Mouse (Mus musculus) embryo, embryonic 11.5 days (tissue): ENCODE data around the gene Anp32a.

Experiments used
- DNase-seq: peaks from one replicate; pipeline ENCODE4 v3.0.0-alpha.2; 2012; ENCODE audit warnings: low read depth, low spot score

Gene Anp32a

DNA sequence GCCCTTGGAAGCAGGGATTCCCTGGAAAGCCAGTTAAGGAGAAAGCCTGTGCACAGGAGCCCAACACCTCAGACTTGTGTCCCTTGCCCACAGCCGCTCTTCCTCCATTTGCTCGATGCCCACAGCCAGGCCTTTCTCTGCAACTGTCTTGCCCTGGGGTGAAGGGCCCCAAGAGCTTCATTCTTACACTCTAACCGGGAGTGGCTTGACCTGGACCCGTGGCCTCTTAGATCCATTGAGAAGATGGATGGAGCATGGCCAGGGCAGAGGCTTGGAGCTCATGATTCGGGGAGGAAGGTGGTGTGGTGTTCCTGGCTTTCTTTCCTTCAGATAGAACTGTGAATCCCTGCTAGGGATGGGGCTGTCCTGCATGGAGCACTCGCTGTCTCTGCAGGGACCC lies 28.1 kb downstream of the Anp32a start:
- DNase-seq, result no peak

DNA sequence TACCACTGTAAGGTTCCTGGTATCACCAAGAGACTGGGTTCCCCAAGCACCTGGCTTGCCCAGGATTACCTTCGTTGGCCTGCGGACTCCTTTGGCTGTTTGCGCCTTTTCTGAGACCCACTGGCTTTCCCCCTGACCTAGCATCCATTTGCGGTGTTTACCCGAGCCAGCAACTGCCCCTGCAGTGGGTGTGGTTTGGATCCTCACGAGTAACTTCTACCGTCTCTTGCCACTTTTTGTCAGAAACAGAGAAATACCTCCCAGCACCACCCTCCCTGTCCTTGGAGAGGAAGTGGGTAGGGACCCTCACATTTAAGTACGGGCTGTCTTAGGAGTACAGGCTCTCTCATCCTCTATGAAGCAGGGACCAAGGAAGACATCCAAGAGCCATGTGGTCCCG lies 29.1 kb downstream of the Anp32a start:
- DNase-seq, result no peak

GRCm38 (mm10) chr9:62370648-62371280 lies 29.7 kb downstream of the Anp32a start:
- DNase-seq, result no peak

GRCm38 (mm10) chr9:62371745-62372555 lies 30.9 kb downstream of the Anp32a start:
- no peak for DNase-seq

DNA sequence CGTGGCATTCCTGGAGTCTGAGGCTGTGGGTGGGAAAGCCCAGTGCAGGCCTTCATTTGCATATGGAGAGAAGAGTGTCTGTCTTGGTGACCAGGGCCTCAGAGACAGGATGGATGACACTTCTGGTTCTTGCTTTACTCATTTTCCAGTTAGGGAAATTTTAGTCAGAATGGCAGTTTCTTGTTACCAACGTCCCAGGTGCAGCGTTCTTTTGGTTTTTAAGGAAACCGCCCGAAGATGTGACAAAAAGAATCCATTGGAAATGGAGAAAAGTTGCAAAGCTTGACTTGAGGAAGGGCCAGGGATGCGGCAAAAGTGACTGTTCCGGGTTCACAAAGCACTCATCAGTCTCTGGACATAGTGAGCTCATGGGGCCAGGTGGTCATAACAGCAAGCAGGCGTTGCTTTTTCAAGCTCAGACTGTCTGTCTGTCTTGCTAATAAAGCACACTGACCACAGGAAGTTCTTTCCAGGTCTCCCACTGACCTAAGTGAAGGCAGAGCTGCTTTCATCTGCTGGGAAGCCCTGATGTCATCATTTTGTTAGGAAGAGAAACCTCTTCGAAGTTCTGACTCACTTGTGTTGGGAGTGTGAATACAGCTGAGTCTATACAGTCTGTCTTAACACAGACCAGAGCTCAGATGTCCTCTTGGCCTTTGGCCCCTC lies 31.6 kb downstream of the Anp32a start:
- no peak for DNase-seq

- DNase-seq, result no peak
Observed at GRCm38 (mm10) chr9:62373222-62374123, 32.4 kb downstream of the Anp32a start.

DNA sequence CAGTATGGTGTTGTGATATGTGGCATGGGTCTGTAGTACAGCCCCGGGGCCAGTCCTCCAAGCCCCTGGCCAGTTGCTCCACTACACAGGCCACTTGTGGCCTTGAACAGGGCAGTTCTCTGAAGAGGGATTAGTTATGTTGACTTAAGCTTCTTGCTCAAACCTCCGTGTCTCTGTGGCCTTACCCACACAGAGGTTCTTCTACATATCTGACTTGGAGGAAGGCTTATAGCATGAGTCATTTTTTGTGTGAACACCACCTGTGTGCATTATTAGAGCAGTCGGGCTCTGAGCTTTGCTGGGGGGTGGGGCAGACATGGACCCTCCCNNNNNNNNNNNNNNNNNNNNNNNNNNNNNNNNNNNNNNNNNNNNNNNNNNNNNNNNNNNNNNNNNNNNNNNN lies 33.2 kb downstream of the Anp32a start:
- DNase-seq, result no peak

DNA sequence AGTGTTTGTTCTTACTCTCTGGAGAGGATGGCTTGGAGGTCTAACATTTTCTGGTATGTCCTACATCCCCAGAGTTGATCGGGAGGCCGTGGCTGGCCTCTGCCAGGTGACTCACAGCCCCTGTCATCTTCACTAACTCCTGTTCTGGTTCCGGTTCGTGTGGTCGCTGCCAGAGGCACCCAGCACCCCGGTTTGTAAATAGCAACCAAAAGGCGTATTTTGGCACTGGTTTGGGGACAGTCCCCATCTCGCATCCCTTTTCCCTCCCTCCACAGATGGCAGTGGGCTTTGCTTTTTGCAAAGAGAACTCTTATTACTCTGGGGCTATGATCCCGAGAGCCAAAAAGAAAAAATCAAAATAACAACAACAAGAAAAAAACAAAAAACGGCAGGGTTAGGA lies 36.8 kb downstream of the Anp32a start:
- no peak for DNase-seq

DNA sequence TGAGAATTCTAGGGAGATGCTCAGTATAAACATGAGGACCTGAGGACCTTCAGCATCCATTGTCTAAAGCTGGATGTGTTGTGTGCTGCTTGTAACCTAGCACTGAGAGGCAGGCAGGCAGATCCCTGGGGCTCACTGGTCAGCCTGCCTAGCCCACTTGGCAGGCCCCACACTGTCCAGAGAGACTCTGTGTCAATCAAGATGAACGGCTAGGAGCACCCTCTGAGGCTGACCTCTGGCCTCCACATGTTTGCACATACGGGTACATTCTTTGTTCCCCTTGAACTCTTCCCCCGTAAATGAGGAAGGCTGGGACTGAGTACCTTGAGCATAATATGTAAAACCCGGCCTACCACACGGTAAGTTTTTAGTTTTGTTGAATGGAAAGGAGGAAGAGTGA lies 39.3 kb downstream of the Anp32a start:
- DNase-seq, result no peak

DNA sequence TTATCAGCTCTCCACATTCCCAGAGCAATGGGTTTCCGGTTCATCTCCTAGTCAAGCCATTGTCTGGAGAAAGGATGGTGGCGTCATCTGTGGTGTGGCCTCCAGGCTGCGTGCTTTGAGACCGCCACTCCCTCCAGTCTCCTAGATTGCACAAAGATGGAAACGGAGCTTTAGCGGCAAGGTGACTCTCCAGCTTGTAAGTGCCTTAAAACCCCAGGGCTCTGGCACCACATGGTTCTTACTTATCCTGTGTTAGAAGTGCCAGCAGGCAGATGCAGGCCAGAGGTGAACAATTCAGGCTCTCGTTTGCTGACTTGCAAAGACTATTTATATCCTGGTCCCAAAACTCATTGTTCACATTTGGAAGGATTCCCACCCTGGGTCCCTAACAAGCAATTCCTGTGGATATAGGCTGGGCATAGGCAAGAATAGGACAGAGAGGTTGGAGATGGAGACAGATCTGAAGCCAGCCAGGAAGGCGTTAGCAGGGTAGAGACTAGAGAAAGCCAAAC lies 40.4 kb downstream of the Anp32a start:
- no peak for DNase-seq

DNA sequence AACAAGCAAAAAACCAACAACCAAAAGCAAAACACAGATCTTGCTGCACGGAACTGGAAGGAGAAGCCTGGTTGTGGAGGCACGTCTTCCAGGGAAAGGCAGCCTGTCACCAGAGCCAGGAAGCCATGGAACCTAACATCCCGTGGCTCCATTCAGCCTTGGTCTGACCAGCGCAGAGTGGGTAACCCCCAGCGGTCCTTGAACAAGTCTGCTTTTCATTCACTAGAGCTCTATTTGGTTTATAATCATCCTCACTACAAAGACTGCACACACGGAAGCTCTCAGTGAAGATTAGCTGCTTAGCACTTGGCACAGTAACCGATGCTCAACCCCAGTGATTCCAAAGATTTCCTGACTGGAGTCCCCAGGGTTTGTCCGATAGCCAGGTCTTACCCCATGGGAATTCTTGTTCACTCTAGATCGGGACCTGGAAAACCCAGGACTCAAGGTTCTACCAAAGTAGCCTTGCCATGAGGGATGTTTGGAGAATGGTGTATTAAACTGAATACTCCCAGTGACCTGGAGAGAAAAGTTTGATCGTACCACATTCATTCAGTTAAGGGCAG lies 41.5 kb downstream of the Anp32a start:
- DNase-seq, result no peak

- DNase-seq, result no peak
Observed at GRCm38 (mm10) chr9:62385062-62385461, 44.0 kb downstream of the Anp32a start.

- no peak for DNase-seq
Observed at GRCm38 (mm10) chr9:62385727-62386518, 44.8 kb downstream of the Anp32a start.

- DNase-seq, result no peak
Observed at GRCm38 (mm10) chr9:62389735-62390134, 48.6 kb downstream of the Anp32a start.

GRCm38 (mm10) chr9:62393531-62393930 lies 52.4 kb downstream of the Anp32a start:
- no peak for DNase-seq

DNA sequence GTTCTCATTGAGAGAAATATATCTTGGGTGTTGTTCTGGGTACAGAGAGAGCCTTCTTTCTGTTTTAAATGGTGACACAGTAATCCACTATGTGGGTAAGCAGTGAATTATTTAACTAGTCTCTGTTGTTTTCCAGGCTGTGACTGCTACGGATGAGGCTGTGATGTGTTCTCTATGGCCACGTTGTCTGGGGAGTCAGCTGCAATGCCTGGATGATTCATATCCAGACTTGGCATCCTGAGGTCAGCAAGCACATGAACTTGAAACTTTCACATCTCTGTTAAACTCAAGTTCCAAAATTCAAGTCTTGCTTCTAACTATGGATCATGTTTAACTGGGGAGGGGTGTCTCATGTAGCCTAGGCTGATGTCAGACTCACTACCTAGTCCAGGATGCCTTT lies 53.1 kb downstream of the Anp32a start:
- no peak for DNase-seq

GRCm38 (mm10) chr9:62400531-62401170 lies 59.6 kb downstream of the Anp32a start:
- no peak for DNase-seq

DNA sequence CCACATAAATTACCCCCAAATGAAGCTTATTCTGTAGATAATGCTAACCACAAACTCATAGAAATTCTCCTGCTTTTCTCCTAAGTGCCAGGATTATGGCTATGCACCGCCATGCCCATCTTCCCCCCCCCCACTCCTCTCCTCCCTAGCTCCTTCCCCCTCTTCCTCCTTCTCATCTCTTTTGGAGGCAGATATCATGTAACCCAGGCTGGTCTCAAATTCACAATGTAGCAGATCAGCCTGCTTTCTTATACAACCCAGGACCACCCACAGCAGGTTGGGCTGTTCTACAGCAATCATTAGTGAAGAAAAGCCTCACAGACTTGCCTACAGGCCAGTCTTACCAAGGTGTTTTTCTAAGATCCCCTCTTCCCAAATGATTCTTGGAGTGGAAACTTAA lies 60.5 kb downstream of the Anp32a start:
- DNase-seq, result no peak

GRCm38 (mm10) chr9:62406423-62407013 lies 65.4 kb downstream of the Anp32a start:
- DNase-seq, result no peak
